Mouse (Mus musculus) cerebellum, adult 2 months (tissue): Measurements from ENCODE around the gene Sall2. TPM values are rescaled to one million over a fixed set of nuclear protein-coding genes. Genes with fewer than 3 reads are reported as not detected.

Experiments
- DNase-seq, 2 experiments: peaks; one replicate each; pipeline ENCODE4 v3.0.0; 2021
- H3K27ac ChIP-seq: fragments of 200-500 bp; 2 replicates; pipeline ENCODE4 v1.5.1; 2012; ENCODE audit warnings: low read length, control low read depth, inconsistent platforms; ENCODE audit not compliant: insufficient read depth
- H3K27me3 ChIP-seq: fragments of 200-500 bp; 2 replicates; pipeline ENCODE4 v1.6.1; 2012; ENCODE audit warnings: inconsistent platforms, mild to moderate bottlenecking, low read length, moderate library complexity; ENCODE audit not compliant: control insufficient read depth, insufficient read depth
- H3K4me1 ChIP-seq: fragments of 200-500 bp; 2 replicates; pipeline ENCODE4 v1.6.1; 2011; ENCODE audit warnings: low read length; ENCODE audit not compliant: control insufficient read depth, insufficient read depth
- H3K4me3 ChIP-seq: fragments of 200-500 bp; replicated peaks from 2 replicates; pipeline ENCODE3; 2011; ENCODE audit warnings: mild to moderate bottlenecking, low read depth, low read length, control low read depth; ENCODE audit not compliant: insufficient read depth
- CTCF ChIP-seq: fragments of 200-500 bp; IDR thresholded peaks from 2 replicates; pipeline ENCODE4 v1.5.1; 2011; ENCODE audit warnings: low read depth, mild to moderate bottlenecking, control low read depth, low read length, moderate library complexity, borderline replicate concordance; ENCODE audit not compliant: insufficient read depth
- POLR2A ChIP-seq: fragments of 200-500 bp; IDR thresholded peaks from 2 replicates; pipeline ENCODE4 v1.6.1; 2011; ENCODE audit warnings: low read length, control low read depth, borderline replicate concordance; ENCODE audit not compliant: insufficient read depth
- WGBS: fragments of 180-500 bp; shearing (Covaris S2); methylation state at CpG from one replicate; pipeline ENCODE4 v1.1.7; 2018; 5-methylcytosine and 5-hydroxymethylcytosine counted together
- polyA plus RNA-seq: library from polyadenylated mRNA; depleted of rRNA; stranded (reverse); fragments of >200 nt; gene quantifications from 2 replicates; pipeline ENCODE4 v1.2.3, GENCODE M21; 2012; rRNA removed

The Sall2 gene
- polyA plus RNA-seq = 60.0 TPM in 2 replicates

DNA sequence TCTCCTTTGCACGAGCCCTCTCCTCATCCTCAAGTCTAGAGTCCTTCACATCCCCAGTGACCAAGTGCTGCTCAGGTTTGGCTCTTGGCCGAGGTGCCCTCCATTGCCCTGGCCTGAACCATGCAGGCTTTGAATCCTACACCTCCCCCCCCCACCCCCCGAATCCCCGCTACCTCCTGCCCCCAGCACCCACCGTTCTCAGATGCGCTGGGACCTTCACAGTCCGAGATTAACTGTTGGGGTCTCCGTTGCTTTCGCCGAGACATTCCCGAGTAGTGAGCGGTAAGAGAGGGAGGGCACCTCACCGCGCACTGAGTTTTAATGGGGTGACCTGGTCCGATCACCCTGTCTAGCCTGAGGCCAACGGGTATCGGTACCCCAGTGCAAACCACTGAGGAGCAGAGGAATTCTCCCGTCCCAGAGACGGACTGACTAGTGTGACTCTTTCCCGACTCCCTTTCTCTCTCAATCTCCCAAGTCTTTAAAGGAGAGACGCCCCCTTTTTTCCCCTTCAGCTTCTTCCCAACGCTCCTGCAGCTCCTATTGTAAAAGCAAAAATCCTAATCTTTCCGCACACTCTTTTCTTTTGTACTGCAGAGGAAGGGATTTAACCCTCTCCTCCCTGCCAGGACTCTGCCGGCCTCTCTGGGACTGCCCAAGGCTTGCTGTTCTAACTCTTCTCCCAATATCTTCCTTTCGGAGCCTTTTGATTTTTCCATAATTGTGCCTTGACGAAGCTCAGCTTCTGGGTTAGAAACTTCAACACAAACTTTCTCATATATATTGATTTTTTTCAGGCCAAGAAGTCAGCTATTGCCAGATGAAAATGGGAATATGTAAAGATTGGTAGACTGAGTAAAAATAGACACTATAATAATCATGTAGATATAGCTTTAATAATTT, at the start of gene Sall2:
Sall2 (minus strand) TSS at position 853 of the 903 bp plus-strand sequence.
- no peaks in the 10 kb centered on the region; the same call in 1 of the 2 replicates for H3K27me3 ChIP-seq
- DNase-seq = no peak
- no peaks in the 10 kb centered on the region for H3K4me1 ChIP-seq
- H3K27ac ChIP-seq = no peak within 1 kb of the TSS
- H3K4me3 ChIP-seq = peak within 1 kb of the TSS; percentile 48
- TF ChIP-seq CTCF (no peak), POLR2A (no peak)
- WGBS = 3% methylated on average over 26 of the region's 26 CpGs

DNA sequence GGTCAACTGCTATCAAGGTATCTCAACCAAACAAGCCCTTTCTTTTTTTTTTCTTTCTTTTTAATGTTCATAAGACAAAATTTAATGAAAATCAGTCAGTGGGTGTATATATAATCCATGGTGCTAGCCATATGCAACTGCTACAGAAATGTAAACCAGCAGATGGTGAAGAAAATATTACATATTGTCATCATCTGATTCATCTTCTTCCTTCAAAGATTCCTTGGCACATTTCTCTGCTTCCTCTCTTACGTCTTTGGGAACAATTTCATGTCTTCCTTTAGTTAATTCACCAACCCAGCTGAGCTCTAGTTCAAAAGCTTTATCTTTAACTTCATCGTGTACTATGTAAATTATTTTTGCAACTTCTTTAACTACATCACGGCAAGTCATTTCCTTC, 40.2 kb upstream of the Sall2 start:
- TF ChIP-seq CTCF = no peak
- TF ChIP-seq POLR2A = no peak
- Histone ChIP-seq H3K27me3 (no peaks in the 10 kb centered on the region), H3K27ac (no peak overlapping the region), H3K4me1 (no peaks in the 10 kb centered on the region), H3K4me3 (no peak overlapping the region)
- WGBS = 87% methylated on average over 3 of the region's 3 CpGs
- no peak for DNase-seq

DNA sequence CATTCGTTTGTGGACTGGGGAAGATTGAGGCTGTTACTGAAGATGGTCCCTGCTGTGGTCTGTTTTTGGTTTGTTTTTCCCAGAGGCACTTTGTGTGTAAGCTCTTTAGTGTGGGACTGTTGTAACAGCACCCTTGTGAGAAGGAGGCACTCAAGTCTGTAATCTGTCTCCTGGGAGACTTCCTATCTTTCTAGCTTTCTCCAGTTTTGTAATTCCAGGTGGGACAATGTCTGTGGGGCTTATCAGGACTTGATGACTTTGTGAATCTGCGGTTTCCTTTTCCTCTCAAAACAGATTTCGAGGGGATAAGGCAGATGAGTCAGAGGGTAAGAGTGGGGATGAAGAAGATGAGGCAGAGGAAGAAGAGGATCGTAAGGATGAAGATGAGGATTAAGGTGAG, 27.7 kb upstream of the Sall2 start, which contains the start of gene Olfr1513:
Olfr1513 (minus strand) TSS at position 101 of the 400 bp plus-strand sequence.
- no peak for DNase-seq
- Histone ChIP-seq H3K27ac (no peak within 1 kb of the TSS), H3K4me1 (no peaks in the 10 kb centered on the region), H3K27me3 (no peaks in the 10 kb centered on the region), H3K4me3 (no peak within 1 kb of the TSS)
- WGBS = 82% methylated on average over 4 of the region's 4 CpGs
- TF ChIP-seq POLR2A = no peak
- no peak for TF ChIP-seq CTCF

DNA sequence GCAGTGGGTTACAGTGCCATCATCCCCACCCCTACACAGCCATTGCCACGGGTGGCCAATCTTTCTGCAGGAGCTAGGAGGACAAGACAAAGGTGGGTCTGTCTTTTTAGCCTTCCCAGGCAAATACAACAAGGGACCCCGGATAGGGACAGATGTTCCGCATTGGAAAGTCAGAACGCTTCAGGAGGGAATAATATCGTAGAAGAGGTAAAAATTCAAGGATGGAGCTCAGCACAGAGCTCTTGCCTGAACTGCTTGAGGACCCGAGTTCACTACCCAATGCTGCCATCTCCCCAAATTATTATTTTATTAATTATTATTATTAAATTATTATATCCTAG, 10.9 kb upstream of the Sall2 start:
- TF ChIP-seq CTCF (no peak), POLR2A (no peak)
- Histone ChIP-seq H3K27me3 (no peaks in the 10 kb centered on the region; the same call in 1 of the 2 replicates), H3K4me3 (no peak overlapping the region), H3K27ac (no peak overlapping the region), H3K4me1 (no peaks in the 10 kb centered on the region)
- DNase-seq = no peak
- WGBS = 70% methylated on average over 6 of the region's 6 CpGs

DNA sequence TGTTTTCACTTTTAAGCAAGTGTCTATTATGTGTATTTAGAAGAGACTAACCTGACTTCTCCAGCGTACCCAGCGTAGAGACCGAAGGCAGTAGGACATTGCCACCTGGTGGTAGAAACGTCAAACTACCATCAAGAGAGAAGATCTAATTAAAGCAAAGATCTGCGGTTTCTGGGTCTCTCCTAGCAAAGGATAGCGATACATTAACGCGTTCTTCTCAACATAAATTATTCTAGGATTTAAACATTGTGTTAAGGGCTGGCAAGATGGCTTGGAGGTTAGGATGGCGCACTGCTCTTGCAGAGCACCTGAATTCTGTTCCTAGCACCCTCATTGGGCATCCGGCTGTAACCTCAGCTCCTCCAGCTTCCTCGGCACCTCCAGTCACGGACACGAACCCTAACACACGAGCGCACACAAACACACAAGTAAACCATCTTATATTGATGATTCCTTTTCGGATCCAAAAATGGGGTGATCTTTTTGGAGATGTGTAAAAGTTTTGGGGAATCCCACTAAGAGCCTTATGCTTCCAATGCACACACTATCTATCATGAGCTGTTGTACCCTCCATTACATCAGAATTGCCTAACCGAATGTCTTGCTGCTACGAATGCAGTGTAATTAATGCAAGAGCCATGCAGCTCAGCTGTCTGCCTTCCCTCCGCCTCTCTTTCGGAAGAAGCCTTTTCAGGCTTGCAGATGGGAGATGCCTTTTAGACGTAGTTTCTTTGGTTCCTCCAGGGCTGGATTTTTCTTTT, 10.4 kb upstream of the Sall2 start:
- Histone ChIP-seq H3K27me3 (no peaks in the 10 kb centered on the region; the same call in 1 of the 2 replicates), H3K27ac (no peak overlapping the region), H3K4me3 (peak overlapping the region; percentile 69), H3K4me1 (no peaks in the 10 kb centered on the region)
- DNase-seq = peak; percentile 61 to 76
- WGBS = 20% methylated on average over 21 of the region's 21 CpGs
- TF ChIP-seq CTCF (peak; percentile 75), POLR2A (no peak)

DNA sequence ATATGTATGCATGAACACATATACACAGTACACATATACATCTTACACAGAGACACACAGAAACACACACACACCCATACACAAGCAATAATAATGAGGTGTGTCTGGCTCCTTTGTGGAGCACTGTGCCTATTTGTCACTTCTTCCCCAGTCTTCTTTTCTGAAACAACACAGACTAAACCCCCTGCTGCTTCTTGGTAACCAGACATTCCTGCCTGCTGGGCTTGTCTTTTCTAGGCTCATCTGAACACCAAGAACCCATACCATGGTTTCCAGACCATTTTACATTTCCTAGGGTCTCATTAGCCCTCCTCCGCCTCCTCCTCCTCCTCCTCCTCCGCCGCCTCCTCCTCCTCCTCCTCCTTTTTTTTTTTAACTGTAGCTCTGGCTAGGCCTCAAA, 3.6 kb upstream of the Sall2 start:
- no peak for DNase-seq
- Histone ChIP-seq H3K27ac (no peak overlapping the region), H3K4me1 (no peaks in the 10 kb centered on the region), H3K27me3 (no peaks in the 10 kb centered on the region; the same call in 1 of the 2 replicates), H3K4me3 (no peak overlapping the region)
- WGBS = 63% methylated on average over 1 of the region's 3 CpGs
- TF ChIP-seq CTCF (no peak), POLR2A (no peak)

DNA sequence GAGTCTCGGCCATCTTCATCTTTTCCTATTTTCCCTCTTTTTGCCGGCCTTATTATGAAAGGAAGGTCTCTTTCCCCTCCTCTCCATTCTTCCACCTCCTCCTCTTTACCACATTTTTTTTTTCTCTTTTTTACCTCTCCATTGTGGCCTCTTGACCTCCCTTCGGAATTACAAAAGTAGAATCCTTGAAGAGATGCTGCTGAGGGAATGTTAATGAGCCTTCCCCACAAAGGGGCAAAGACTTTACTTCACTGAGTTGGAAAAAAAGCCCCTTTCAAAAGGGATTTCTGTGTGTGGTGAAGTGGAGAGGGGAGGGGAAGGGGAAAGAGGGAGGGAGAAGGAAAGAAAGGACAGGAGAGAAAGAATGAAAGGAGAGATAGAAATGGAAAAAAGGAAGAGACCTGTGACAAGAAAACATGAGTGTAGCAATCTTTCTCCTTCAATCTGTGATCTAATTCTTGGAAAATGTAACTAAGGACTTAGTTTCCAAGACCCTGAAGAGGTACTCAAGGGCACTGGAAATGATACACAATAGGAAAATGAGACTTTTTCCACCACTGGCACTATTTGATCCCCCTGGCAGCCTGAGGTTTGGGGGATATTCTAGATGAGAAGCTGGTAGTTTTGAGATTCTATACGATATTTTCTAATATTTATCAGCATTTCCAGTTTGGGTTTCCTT, 2.6 kb upstream of the Sall2 start:
- Histone ChIP-seq H3K27me3 (no peaks in the 10 kb centered on the region; the same call in 1 of the 2 replicates), H3K27ac (no peak overlapping the region), H3K4me1 (no peaks in the 10 kb centered on the region), H3K4me3 (no peak overlapping the region)
- 13% methylated on average over 4 of the region's 4 CpGs for WGBS
- TF ChIP-seq CTCF = no peak
- TF ChIP-seq POLR2A = no peak
- DNase-seq = no peak
